Mouse (Mus musculus): ENCODE data around the gene Phc2.

GRCm38 (mm10) chr4:128711455-128712135, 57.1 kb downstream of the Phc2 start:
- peak; percentile 100 for TF ChIP-seq CTCF (IDR thresholded peaks at IDR 0.05; ENCODE audit: low read depth)
- no peak for TF ChIP-seq EP300 (IDR thresholded peaks at IDR 0.05; ENCODE audit: low read depth)
